Mouse (Mus musculus): ENCODE results near the gene Ptprs. TPM values are rescaled to one million over a fixed set of nuclear protein-coding genes. Genes with fewer than 3 reads are reported as not detected.
A peak's percentile ranks its signal among the peaks of the same experiment; 100 is the strongest.

Gene Ptprs
- polyA plus RNA-seq, 1 experiment from 2014 or later: 314 TPM

DNA sequence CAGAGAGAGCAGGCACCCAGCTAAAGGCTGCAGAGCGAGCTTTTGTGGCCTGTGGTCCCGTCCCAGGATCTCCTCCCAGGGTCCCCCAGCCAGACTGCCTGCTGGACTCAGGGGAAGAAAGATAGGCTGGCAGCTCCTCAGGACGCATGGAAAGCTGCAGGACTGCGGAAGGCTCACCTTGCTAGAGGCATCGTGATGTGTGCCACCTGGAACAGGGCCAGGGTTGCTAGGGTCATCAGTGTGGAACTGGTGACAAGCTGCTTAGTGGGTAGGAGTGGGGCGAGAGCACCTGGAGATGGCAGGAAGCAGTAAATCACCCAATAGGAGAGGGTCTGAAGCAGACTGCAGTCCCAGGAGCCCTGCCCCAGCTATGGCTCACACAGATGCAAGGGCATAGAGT, 88.7 kb downstream of the Ptprs start:
- no peaks in the 10 kb centered on the region for H3K4me1 ChIP-seq
- no peak for ATAC-seq (ENCODE audit: low FRiP score, low read depth)
- no peak overlapping the region for H3K9ac ChIP-seq
- no peak overlapping the region for H3K27ac ChIP-seq
- H3K4me2 ChIP-seq (replicated peaks): no peak overlapping the region
- WGBS: 94% methylated on average over 6 of the region's 6 CpGs
- no peaks in the 10 kb centered on the region for H3K27me3 ChIP-seq (replicated peaks)
- H3K4me3 ChIP-seq: no peak overlapping the region
- no peaks in the 10 kb centered on the region for H3K9me3 ChIP-seq
- peaks cover 89% of the 10 kb centered on the region for H3K36me3 ChIP-seq

- H3K27ac ChIP-seq: no peak overlapping the region
- H3K36me3 ChIP-seq: peaks cover 89% of the 10 kb centered on the region
- WGBS: 66% methylated on average over 6 of the region's 6 CpGs
- no peak overlapping the region for H3K4me2 ChIP-seq (replicated peaks)
- 0 out of 2 replicates have a peak, but pooled peaks have one; percentile 34 for ATAC-seq (ENCODE audit: low FRiP score, low read depth)
- H3K27me3 ChIP-seq (replicated peaks): no peaks in the 10 kb centered on the region
- no peaks in the 10 kb centered on the region for H3K9me3 ChIP-seq
- no peaks in the 10 kb centered on the region for H3K4me1 ChIP-seq
- H3K4me3 ChIP-seq: no peak overlapping the region
- H3K9ac ChIP-seq: no peak overlapping the region
These were observed 91.4 kb downstream of the Ptprs start for GRCm38 (mm10) chr17:56384903-56385302.

GRCm38 (mm10) chr17:56382997-56383396, 93.3 kb downstream of the Ptprs start:
- Histone ChIP-seq H3K27me3 (replicated peaks) (no peaks in the 10 kb centered on the region), H3K9me3 (no peaks in the 10 kb centered on the region), H3K27ac (no peak overlapping the region), H3K4me3 (no peak overlapping the region), H3K9ac (no peak overlapping the region), H3K4me1 (no peaks in the 10 kb centered on the region), H3K4me2 (replicated peaks) (no peak overlapping the region), H3K36me3 (peaks cover 87% of the 10 kb centered on the region)
- 64% methylated on average over 8 of the region's 8 CpGs for WGBS
- no peak for ATAC-seq (ENCODE audit: low FRiP score, low read depth)

- WGBS: 80% methylated on average over 5 of the region's 5 CpGs
- ATAC-seq (ENCODE audit: low FRiP score, low read depth): no peak
- Histone ChIP-seq H3K9me3 (no peaks in the 10 kb centered on the region), H3K4me3 (no peak overlapping the region), H3K9ac (no peak overlapping the region), H3K4me1 (no peaks in the 10 kb centered on the region), H3K27me3 (replicated peaks) (no peaks in the 10 kb centered on the region), H3K36me3 (peaks cover 91% of the 10 kb centered on the region), H3K4me2 (replicated peaks) (no peak overlapping the region), H3K27ac (no peak overlapping the region)
These were observed 95.1 kb downstream of the Ptprs start for GRCm38 (mm10) chr17:56381183-56381582.

DNA sequence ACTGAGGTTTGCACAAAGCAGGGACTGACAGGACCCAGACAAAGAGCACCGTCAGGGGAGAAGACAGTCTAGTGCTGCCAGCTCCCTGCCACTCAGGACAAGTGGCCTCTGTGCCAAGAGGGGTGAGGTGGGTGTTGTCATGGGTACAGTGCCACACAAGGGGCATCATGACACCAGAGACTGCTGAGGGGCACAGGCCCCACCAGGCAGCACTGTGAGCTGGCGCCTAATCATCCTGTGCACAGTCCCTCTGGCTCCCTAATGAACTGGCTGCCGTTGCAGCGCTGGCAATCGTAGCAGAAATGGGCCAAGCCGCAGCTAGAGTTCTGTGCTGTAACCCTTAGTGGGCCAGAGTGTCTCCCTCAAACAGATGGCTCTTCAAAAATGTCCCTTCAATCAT, 96.0 kb downstream of the Ptprs start:
- Histone ChIP-seq H3K27ac (no peak overlapping the region), H3K4me1 (no peaks in the 10 kb centered on the region), H3K4me3 (no peak overlapping the region), H3K4me2 (replicated peaks) (no peak overlapping the region), H3K36me3 (peaks cover 91% of the 10 kb centered on the region), H3K27me3 (replicated peaks) (no peaks in the 10 kb centered on the region), H3K9ac (no peak overlapping the region), H3K9me3 (no peaks in the 10 kb centered on the region)
- 83% methylated on average over 6 of the region's 6 CpGs for WGBS
- no peak for ATAC-seq (ENCODE audit: low FRiP score, low read depth)

DNA sequence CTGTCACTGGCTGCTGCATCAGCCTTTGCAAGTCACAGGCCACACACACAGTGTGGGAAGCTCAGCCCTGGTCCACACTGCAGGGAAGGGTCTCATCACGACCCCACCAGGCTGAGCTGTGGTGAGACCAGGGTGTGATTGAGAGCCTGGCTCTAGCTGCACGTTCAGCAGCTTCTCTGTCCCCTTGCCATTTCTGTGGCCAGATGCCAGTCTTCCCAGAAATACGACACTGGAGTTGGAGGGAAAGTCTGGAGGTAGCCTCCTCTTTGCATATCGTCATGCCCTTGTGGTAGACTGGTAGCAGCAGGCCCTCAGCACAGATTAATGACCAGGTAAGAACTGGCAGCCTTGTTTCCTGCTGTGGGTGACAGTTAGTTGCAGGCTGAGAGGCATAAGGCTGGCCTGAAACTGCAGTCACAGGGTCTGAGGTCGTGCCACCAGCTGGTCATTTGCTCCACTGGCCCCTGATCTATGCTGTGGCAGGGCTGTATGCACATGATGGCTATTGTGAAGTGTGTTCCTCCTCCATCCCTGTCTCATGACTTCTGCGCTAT, 96.9 kb downstream of the Ptprs start:
- Histone ChIP-seq H3K4me1 (no peaks in the 10 kb centered on the region), H3K9ac (no peak overlapping the region), H3K36me3 (peaks cover 92% of the 10 kb centered on the region), H3K9me3 (no peaks in the 10 kb centered on the region), H3K27ac (no peak overlapping the region), H3K27me3 (replicated peaks) (no peaks in the 10 kb centered on the region), H3K4me3 (no peak overlapping the region), H3K4me2 (replicated peaks) (no peak overlapping the region)
- WGBS: 72% methylated on average over 6 of the region's 6 CpGs
- ATAC-seq (ENCODE audit: low FRiP score, low read depth): no peak

DNA sequence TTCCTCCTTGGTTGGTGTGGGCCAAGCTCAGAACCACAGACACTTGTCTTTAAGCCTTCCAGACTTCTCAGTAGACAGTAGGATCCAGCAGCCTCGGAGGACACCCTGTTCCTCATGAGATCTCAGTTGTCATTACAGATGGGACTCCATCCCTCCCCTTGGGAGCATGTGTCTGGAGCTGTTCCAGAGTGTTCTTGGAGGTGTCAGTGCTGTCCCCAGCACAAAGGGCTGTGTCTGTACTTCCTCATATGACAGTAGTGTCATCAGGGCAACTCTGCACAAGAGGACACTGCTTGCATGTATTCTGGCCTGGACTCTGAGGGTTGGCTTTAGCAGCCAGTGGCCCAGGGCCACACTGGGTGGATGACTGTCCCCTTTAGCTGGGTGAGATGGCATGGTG, 101.4 kb downstream of the Ptprs start:
- Histone ChIP-seq H3K4me3 (no peak overlapping the region), H3K4me1 (peaks cover 10% of the 10 kb centered on the region; the same call in 1 of the 2 replicates), H3K36me3 (peaks cover 76% of the 10 kb centered on the region), H3K9me3 (no peaks in the 10 kb centered on the region), H3K27me3 (replicated peaks) (no peaks in the 10 kb centered on the region), H3K27ac (no peak overlapping the region), H3K9ac (no peak overlapping the region), H3K4me2 (replicated peaks) (no peak overlapping the region)
- WGBS: 96% methylated on average over 1 of the region's 1 CpGs
- ATAC-seq (ENCODE audit: low FRiP score, low read depth): no peak

DNA sequence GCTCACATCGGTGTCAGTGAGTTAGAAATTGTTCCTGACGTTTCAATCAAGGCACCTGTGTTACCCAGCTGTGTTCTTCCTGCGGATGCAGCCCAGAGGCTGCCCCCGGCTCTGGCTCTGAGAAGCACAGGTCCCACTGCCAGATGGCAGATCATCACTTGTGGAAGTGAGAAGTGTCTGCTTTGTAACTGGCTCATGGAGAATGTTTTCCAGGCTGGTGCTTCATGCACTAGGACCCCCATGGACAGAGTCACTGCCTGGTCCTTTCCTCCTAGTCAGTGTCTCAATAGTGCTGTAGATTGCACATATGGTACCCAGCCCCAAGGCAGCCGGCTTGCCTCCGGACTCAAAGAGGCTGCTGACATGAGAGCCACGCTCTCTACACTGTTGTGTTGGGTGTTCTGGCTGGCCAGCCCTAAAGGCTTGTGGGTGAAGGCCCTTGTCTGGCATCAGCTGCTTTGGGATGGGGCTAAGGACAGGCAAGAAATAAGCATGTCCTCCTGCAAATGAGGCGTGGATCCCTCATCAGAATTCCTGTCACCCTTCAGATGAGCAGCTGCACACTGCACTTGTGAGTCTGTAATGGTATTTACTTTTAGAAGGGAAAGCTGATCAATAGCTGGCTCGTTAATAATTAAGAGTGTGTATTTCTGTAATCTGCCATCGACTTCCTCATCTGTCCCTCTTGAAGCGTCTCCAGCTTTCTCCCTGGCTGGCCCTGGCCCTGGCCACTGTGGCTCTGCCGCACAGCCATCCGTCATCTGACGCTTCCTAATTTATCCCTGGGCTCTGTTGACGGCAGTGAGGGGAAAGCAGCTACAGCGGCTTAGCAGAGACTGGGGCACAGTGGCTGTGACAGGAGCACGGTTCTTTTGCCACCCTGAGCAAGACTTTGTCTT, 102.9 kb downstream of the Ptprs start:
- 65% methylated on average over 17 of the region's 17 CpGs for WGBS
- H3K36me3 ChIP-seq: peaks cover 76% of the 10 kb centered on the region
- peak; percentile 30; the same call in 1 of the 2 replicates for ATAC-seq (ENCODE audit: low FRiP score, low read depth)
- H3K27ac ChIP-seq: 0 out of 2 replicates have a peak overlapping the region, but pooled peaks have one; percentile 20
- no peak overlapping the region for H3K9ac ChIP-seq
- H3K4me2 ChIP-seq (replicated peaks): no peak overlapping the region
- no peaks in the 10 kb centered on the region for H3K9me3 ChIP-seq
- no peaks in the 10 kb centered on the region for H3K27me3 ChIP-seq (replicated peaks)
- H3K4me3 ChIP-seq: no peak overlapping the region
- H3K4me1 ChIP-seq: peaks cover 10% of the 10 kb centered on the region; the same call in 1 of the 2 replicates

GRCm38 (mm10) chr17:56372109-56372508, 104.2 kb downstream of the Ptprs start:
- Histone ChIP-seq H3K4me2 (replicated peaks) (no peak overlapping the region), H3K27ac (no peak overlapping the region), H3K9me3 (no peaks in the 10 kb centered on the region), H3K4me1 (peaks cover 16% of the 10 kb centered on the region; the same call in 1 of the 2 replicates), H3K27me3 (replicated peaks) (no peaks in the 10 kb centered on the region), H3K36me3 (peaks cover 74% of the 10 kb centered on the region), H3K9ac (no peak overlapping the region), H3K4me3 (no peak overlapping the region)
- 79% methylated on average over 4 of the region's 4 CpGs for WGBS
- no peak for ATAC-seq (ENCODE audit: low FRiP score, low read depth)

DNA sequence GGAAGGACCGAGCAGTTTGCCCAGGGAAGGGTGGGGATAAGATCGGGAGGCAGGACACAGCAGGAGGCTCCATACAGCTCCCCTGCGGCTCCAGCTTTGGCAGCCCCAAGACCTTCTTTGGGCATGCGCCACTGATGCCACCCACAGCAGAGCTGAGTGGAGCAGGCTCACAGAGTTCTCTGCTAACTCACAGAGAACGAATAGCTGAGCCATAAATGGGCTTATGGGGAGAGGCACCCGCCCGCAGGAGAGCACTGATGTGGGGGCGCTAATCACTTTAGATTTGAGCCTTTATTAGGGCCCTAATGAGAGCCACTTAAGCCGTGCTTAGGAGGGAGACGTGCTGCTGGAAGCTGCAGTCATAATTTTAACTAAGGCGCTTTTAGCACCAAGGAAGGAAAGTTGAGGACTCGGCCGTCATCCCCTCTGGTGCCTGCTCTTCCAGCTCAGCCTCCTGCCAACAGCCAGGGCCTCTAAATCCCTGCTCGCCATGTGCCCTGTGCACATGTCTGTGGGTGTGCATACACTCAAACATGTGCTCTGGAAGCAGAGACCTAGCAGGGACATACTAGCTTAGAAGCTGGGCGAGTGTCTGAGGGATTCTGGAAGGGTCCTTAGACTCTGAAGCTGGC, 105.1 kb downstream of the Ptprs start:
- Histone ChIP-seq H3K9ac (no peak overlapping the region), H3K9me3 (no peaks in the 10 kb centered on the region), H3K4me2 (replicated peaks) (no peak overlapping the region), H3K4me3 (no peak overlapping the region), H3K27ac (no peak overlapping the region), H3K36me3 (peaks cover 64% of the 10 kb centered on the region), H3K4me1 (peaks cover 22% of the 10 kb centered on the region; the same call in 1 of the 2 replicates), H3K27me3 (replicated peaks) (no peaks in the 10 kb centered on the region)
- WGBS: 53% methylated on average over 15 of the region's 15 CpGs
- no peak for ATAC-seq (ENCODE audit: low FRiP score, low read depth)

DNA sequence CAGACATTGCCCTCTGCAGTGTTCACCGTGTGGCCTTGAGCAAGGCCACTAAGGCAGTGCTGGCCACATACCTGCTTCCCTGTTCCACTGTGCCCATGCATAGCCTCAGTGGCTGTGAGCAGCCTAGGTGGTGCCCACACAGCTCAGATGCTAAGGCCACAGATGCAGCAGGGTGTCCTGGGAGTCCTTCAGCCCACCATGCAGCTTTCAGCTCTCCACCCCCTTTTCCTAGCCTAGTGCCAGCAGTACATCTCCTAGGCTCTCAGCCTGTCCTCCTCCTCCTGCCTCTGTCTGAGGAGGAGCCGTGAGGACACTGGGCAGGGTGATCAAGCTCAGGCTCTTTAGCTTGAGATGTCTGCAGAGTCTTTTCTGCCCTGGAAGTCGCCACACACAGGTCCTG, 106.2 kb downstream of the Ptprs start:
- Histone ChIP-seq H3K4me2 (replicated peaks) (no peak overlapping the region), H3K4me1 (peaks cover 32% of the 10 kb centered on the region), H3K27ac (no peak overlapping the region), H3K4me3 (no peak overlapping the region), H3K9ac (no peak overlapping the region), H3K27me3 (replicated peaks) (no peaks in the 10 kb centered on the region), H3K36me3 (peaks cover 62% of the 10 kb centered on the region), H3K9me3 (no peaks in the 10 kb centered on the region)
- WGBS: 83% methylated on average over 3 of the region's 3 CpGs
- ATAC-seq (ENCODE audit: low FRiP score, low read depth): no peak

- no peak for ATAC-seq (ENCODE audit: low FRiP score, low read depth)
- H3K36me3 ChIP-seq: peaks cover 58% of the 10 kb centered on the region
These were observed 107.9 kb downstream of the Ptprs start for GRCm38 (mm10) chr17:56368291-56368790.

More at GRCm38 (mm10) chr17:56368291-56368790, 107.9 kb downstream of the Ptprs start:
- Histone ChIP-seq H3K4me1 (peaks cover 29% of the 10 kb centered on the region), H3K9me3 (no peaks in the 10 kb centered on the region), H3K9ac (no peak overlapping the region), H3K4me3 (no peak overlapping the region), H3K27me3 (replicated peaks) (no peaks in the 10 kb centered on the region), H3K27ac (no peak overlapping the region), H3K4me2 (replicated peaks) (no peak overlapping the region)
- 85% methylated on average over 6 of the region's 6 CpGs for WGBS
